Mouse (Mus musculus) cerebellum, adult 9-10 months (tissue): ENCODE results near the gene Auts2.

ENCODE experiments used
- DNase-seq: peaks from one replicate; pipeline ENCODE4 v3.0.0; 2022

The Auts2 gene

GRCm38 (mm10) chr5:132161338-132162205 is 381.6 kb downstream of the Auts2 start:
- DNase-seq: no peak

GRCm38 (mm10) chr5:132144181-132144580 is 399.0 kb downstream of the Auts2 start:
- no peak for DNase-seq

- no peak for DNase-seq
These were observed 402.3 kb downstream of the Auts2 start for GRCm38 (mm10) chr5:132140816-132141215.

- peak; percentile 15 for DNase-seq
These were observed 407.0 kb downstream of the Auts2 start for GRCm38 (mm10) chr5:132135941-132136663.

- no peak for DNase-seq
These were observed 411.2 kb downstream of the Auts2 start for GRCm38 (mm10) chr5:132131948-132132347.

GRCm38 (mm10) chr5:132130577-132130976 is 412.6 kb downstream of the Auts2 start:
- no peak for DNase-seq

- DNase-seq: no peak
These were observed 416.5 kb downstream of the Auts2 start for GRCm38 (mm10) chr5:132126626-132127025.

- DNase-seq: peak; percentile 20
These were observed 427.5 kb downstream of the Auts2 start for GRCm38 (mm10) chr5:132115631-132116030.

- DNase-seq: no peak
These were observed 428.4 kb downstream of the Auts2 start for GRCm38 (mm10) chr5:132114561-132115301.

GRCm38 (mm10) chr5:132113480-132113879 is 429.7 kb downstream of the Auts2 start:
- peak; percentile 26 for DNase-seq

GRCm38 (mm10) chr5:132112666-132113065 is 430.5 kb downstream of the Auts2 start:
- DNase-seq: no peak

GRCm38 (mm10) chr5:132102426-132102825 is 440.7 kb downstream of the Auts2 start:
- no peak for DNase-seq

GRCm38 (mm10) chr5:132098461-132098860 is 444.7 kb downstream of the Auts2 start:
- no peak for DNase-seq

- DNase-seq: no peak
These were observed 450.4 kb downstream of the Auts2 start for GRCm38 (mm10) chr5:132092721-132093120.

- DNase-seq: no peak
These were observed 453.5 kb downstream of the Auts2 start for GRCm38 (mm10) chr5:132089496-132090250.

GRCm38 (mm10) chr5:132088585-132088984 is 454.6 kb downstream of the Auts2 start:
- DNase-seq: no peak

- DNase-seq: no peak
These were observed 459.3 kb downstream of the Auts2 start for GRCm38 (mm10) chr5:132083753-132084326.

- DNase-seq: no peak
These were observed 467.2 kb downstream of the Auts2 start for GRCm38 (mm10) chr5:132075942-132076341.

GRCm38 (mm10) chr5:132074724-132075374 is 468.3 kb downstream of the Auts2 start:
- peak; percentile 35 for DNase-seq

GRCm38 (mm10) chr5:132074360-132074723 is 468.8 kb downstream of the Auts2 start:
- DNase-seq: no peak

GRCm38 (mm10) chr5:132073677-132074359 is 469.3 kb downstream of the Auts2 start:
- peak; percentile 43 for DNase-seq
